Mouse (Mus musculus) intestine, postnatal 0 days (tissue): ENCODE measurements around the gene Cfap20. TPM values are rescaled to one million over a fixed set of nuclear protein-coding genes. Genes with fewer than 3 reads are reported as not detected.

Experiments
- ATAC-seq: fragments of 200-750 bp; cut with Nextera tagmentation; 2 replicates; pipeline ENCODE4 v1.8.0; 2017; ENCODE audit warnings: mild to moderate bottlenecking, moderate TSS enrichment, moderate library complexity
- H3K27ac ChIP-seq: fragments of 300-500 bp; sonication (generic); 2 replicates; pipeline ENCODE4 v1.5.1; 2014; ENCODE audit warnings: mild to moderate bottlenecking, low read depth, low read length, moderate library complexity
- H3K27me3 ChIP-seq: fragments of 300-500 bp; sonication (generic); replicated peaks from 2 replicates; pipeline ENCODE4 v1.6.1; 2014; ENCODE audit warnings: low read length, mixed read lengths; ENCODE audit not compliant: control insufficient read depth, insufficient read depth
- H3K36me3 ChIP-seq: fragments of 300-500 bp; sonication (generic); 2 replicates; pipeline ENCODE4 v1.6.1; 2014; ENCODE audit warnings: mild to moderate bottlenecking, moderate library complexity; ENCODE audit not compliant: control insufficient read depth, insufficient read depth
- H3K4me1 ChIP-seq: fragments of 300-500 bp; sonication (generic); replicated peaks from 2 replicates; pipeline ENCODE4 v1.6.1; 2014; ENCODE audit warnings: antibody characterized with exemption, low read length, mixed read lengths; ENCODE audit not compliant: control insufficient read depth, insufficient read depth
- H3K4me2 ChIP-seq: fragments of 300-500 bp; sonication (generic); replicated peaks from 2 replicates; pipeline ENCODE4 v1.6.1; 2014; ENCODE audit warnings: low read depth, mild to moderate bottlenecking, moderate library complexity
- H3K4me3 ChIP-seq: fragments of 300-500 bp; sonication (generic); 2 replicates; pipeline ENCODE4 v1.5.1; 2014; ENCODE audit warnings: low read depth, low read length
- H3K9ac ChIP-seq: fragments of 300-500 bp; sonication (generic); 2 replicates; pipeline ENCODE4 v1.6.1; 2014; ENCODE audit warnings: mild to moderate bottlenecking, low read depth, low read length
- H3K9me3 ChIP-seq: fragments of 300-500 bp; sonication (generic); 2 replicates; pipeline ENCODE4 v1.6.1; 2016; ENCODE audit warnings: mixed run types; ENCODE audit not compliant: control insufficient read depth
- CTCF ChIP-seq: sonication (generic); IDR thresholded peaks from 2 replicates; pipeline ENCODE4 v1.5.1; 2016; ENCODE audit warnings: low read depth, mild to moderate bottlenecking, control low read depth, antibody characterized with exemption, moderate library complexity
- WGBS: fragments of 180-500 bp; shearing (Covaris S2); extraction: QIAGEN DNeasy Blood & Tissue Kit; methylation state at CpG from one replicate; pipeline ENCODE4 v1.1.7; 2014; 5-methylcytosine and 5-hydroxymethylcytosine counted together
- polyA plus RNA-seq: library from polyadenylated mRNA; unstranded; fragments of >200 nt; fragmentation: Nextera tagmentation; extraction: Ambion mirVana; gene quantifications from 2 replicates; pipeline ENCODE4 v1.2.1, GENCODE M21; 2015

The Cfap20 gene
- 61.5 and 62.2 TPM in 2 replicates for polyA plus RNA-seq

DNA sequence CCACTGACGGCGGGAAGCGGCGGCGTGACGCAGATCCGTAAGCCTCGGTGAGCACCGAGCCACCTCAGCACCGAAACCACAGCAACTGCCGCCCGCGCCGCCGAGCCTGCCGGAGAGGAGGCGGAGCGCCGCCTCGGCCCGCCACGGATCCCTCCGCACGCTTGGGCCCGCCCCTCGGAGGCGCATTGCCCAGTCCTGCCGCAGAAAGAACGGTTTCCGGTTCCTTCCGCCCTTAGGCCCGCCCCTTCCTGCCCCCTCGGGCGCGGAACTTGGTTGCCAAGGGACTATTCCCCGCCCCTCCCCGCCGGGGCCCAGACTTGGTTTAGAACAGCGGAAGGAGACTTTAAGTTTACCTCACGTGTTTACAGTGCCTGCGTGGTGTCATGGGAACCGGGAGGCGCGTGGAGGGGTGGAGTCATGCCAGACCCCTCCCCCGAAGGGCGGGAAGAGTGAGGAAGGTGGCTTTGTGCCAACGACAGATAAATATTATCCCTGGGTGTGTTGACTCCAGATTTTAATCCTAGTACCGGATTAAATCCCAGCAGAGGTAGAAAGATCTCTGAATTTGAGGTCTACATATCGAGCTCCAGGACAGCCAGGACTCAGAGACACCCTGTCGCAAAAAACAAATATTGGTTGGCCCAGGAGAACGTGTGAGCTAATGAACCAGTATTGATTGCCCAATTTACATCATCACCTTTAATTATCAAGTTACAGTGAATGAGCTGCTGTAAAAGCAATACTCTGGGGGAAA lies at the start of gene Cfap20:
Cfap20 (minus strand) TSS at position 184 of the 754 bp plus-strand sequence.
- Histone ChIP-seq H3K27ac (peak within 1 kb of the TSS; percentile 93), H3K9me3 (no peaks in the 10 kb centered on the region), H3K27me3 (no peaks in the 10 kb centered on the region), H3K4me1 (peaks cover 15% of the 10 kb centered on the region), H3K4me3 (peak within 1 kb of the TSS; percentile 91), H3K4me2 (peak within 1 kb of the TSS; percentile 80), H3K9ac (peak within 1 kb of the TSS; percentile 79), H3K36me3 (no peaks in the 10 kb centered on the region)
- TF ChIP-seq CTCF: peak; percentile 18; the same call in 1 of the 2 replicates
- under 1% methylated on average over 50 of the region's 51 CpGs for WGBS
- peak; percentile 98 for ATAC-seq

DNA sequence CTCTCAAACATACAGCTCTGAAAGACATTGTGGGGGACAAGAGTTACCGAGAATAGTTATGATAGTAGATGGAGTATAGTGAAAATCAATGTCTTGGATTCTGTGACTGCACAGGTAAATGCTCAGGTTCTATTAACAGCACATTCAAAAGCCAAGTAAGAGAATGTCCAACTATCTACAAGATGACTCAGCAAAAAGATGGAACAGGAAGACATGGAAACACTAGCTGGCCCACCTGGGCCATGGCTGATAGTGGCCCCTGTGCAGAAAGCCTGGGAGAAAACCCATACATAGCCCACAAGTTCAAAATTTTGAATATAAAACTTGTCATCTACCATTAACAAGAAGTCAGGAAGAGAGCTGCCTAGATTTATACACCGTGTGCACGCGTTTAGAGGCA lies 35.3 kb upstream of the Cfap20 start:
- Histone ChIP-seq H3K9me3 (no peaks in the 10 kb centered on the region), H3K27ac (no peak overlapping the region), H3K27me3 (no peaks in the 10 kb centered on the region), H3K36me3 (peaks cover 49% of the 10 kb centered on the region), H3K4me1 (no peaks in the 10 kb centered on the region), H3K9ac (no peak overlapping the region), H3K4me3 (no peak overlapping the region), H3K4me2 (no peak overlapping the region)
- ATAC-seq: no peak
- WGBS: 98% methylated on average over 4 of the region's 4 CpGs
- no peak for TF ChIP-seq CTCF

DNA sequence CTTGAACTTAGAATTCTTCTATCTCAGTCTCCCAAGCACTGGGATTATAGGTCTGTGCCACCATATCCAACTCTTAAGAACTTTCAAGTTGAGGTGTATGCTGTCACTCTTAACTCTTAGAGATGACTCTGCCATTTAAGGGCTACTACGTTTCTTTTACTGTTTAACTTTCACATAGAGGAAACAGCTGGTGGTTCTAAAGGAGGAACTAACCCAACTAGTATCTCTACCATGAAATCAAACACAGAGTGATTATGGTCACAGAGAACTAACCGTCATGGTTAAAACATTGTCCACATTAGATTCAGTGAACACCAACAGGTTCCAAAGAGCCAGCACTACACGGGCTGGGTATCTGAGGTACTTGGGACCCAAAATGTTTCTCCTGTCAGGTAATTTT lies 34.3 kb upstream of the Cfap20 start:
- Histone ChIP-seq H3K27ac (no peak overlapping the region), H3K4me1 (no peaks in the 10 kb centered on the region), H3K4me2 (no peak overlapping the region), H3K4me3 (no peak overlapping the region), H3K9ac (no peak overlapping the region), H3K36me3 (peaks cover 41% of the 10 kb centered on the region), H3K9me3 (no peaks in the 10 kb centered on the region), H3K27me3 (no peaks in the 10 kb centered on the region)
- no peak for ATAC-seq
- 90% methylated on average over 3 of the region's 3 CpGs for WGBS
- no peak for TF ChIP-seq CTCF

DNA sequence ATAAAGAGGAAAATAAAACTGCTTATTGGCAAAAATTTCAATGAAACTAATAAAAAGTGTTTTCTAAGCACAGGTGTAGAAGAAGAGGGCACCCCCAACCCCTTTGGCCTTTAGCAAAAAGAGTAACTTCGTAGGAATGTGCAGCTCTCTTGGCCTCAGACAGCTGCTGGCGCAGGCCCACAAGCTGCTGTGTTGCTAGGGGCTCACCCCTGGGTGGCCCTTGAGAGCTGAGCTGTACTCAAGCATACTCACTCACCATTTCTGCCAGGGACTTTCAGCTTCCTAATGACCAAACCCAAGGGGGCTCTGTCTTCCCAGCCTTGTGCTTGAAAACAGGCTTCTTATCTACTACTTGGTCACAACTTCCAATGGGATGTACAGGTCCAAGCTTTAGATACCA lies 31.9 kb upstream of the Cfap20 start:
- H3K4me3 ChIP-seq: no peak overlapping the region
- no peaks in the 10 kb centered on the region for H3K27me3 ChIP-seq
- no peak overlapping the region for H3K9ac ChIP-seq
- H3K27ac ChIP-seq: no peak overlapping the region
- WGBS: 82% methylated on average over 2 of the region's 2 CpGs
- no peak for ATAC-seq
- peaks cover 25% of the 10 kb centered on the region for H3K36me3 ChIP-seq
- no peak overlapping the region for H3K4me2 ChIP-seq
- no peak for TF ChIP-seq CTCF
- no peaks in the 10 kb centered on the region for H3K4me1 ChIP-seq
- H3K9me3 ChIP-seq: no peaks in the 10 kb centered on the region

DNA sequence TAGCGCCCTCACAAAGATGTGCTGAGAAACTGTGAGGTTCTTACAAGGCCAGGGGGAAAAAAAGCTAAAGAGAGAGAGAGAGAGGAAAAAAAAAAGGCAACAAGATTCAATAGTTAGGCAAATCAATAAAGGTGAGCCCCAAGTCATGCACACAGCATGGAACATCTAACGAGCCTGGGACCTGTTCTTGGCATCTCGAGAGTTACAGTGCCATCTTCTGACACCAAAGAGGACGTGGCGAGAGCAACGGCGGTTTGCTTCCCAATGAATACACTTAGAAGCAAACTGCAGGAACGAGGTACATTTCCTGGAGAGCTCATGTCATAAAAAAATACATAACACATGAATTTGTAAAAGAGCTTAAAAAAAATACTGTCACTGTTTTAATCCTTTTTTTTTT lies 17.8 kb upstream of the Cfap20 start:
- Histone ChIP-seq H3K4me3 (no peak overlapping the region), H3K9ac (no peak overlapping the region), H3K4me2 (no peak overlapping the region), H3K4me1 (no peaks in the 10 kb centered on the region), H3K27me3 (no peaks in the 10 kb centered on the region), H3K27ac (no peak overlapping the region), H3K9me3 (no peaks in the 10 kb centered on the region), H3K36me3 (peaks cover 78% of the 10 kb centered on the region)
- WGBS: 57% methylated on average over 8 of the region's 8 CpGs
- TF ChIP-seq CTCF: peak; percentile 55
- ATAC-seq: no peak

DNA sequence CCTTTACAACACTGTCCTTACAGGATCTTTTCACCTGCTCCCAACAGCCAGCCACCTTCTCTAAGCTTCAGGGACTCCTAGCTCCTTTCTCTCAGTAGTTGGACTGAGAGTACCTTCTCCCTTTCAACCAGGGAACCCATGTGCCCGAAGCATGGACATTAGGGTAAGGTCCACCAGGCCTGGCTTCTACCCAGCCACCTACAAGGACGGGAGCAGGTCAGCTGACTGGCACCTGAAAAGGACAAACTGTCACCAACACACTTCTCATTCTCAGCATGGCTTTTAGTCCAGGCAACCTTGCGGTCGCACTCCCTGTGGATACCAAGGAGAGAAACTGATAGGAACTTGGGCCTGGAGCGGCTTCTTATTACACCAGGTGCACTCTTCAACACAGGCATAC lies 15.6 kb upstream of the Cfap20 start:
- H3K9ac ChIP-seq: no peak overlapping the region
- ATAC-seq: no peak
- H3K27me3 ChIP-seq: no peaks in the 10 kb centered on the region
- no peak overlapping the region for H3K4me3 ChIP-seq
- H3K4me2 ChIP-seq: no peak overlapping the region
- H3K9me3 ChIP-seq: no peaks in the 10 kb centered on the region
- 91% methylated on average over 5 of the region's 5 CpGs for WGBS
- peaks cover 66% of the 10 kb centered on the region for H3K36me3 ChIP-seq
- no peaks in the 10 kb centered on the region for H3K4me1 ChIP-seq
- no peak for TF ChIP-seq CTCF
- H3K27ac ChIP-seq: no peak overlapping the region
